Mouse (Mus musculus): ENCODE measurements at regions not wholly inside any gene's neighbourhood (a gene's known extent, or its start where the extent isn't known, plus 50 kb on each side); places are given as distances from the start of the nearest gene placed in this dataset.
A peak's percentile ranks its signal among the peaks of the same experiment; 100 is the strongest.
"Not testable (repeated sequence)": the region's sequence is repeated elsewhere in the genome, so short reads cannot be mapped to it uniquely, and the experiment has no call there.

DNA sequence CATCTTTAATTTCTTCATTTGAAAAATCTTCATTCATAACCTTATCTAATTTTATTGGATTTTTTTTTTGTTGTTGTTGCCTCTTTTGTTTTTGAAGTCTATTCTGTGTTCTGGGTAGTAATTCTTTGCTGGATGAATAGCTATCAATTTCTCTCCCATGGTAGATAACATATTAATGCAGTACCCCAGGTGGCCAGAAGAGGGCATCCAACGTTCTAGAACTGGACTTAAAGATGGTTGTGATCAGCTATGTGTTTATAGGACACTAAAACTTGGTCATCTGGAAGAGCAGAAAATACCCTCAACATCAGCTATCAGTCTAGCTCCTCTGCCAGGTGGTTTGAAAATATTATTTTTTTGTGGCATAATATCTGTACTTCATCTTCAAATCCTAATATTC, 70.1 kb downstream of the Prl2c2 start:
- TF ChIP-seq CTCF (conservative IDR thresholded peaks at IDR 0.05; ENCODE audit: low read length): peak; percentile 83
- not testable (repeated sequence) for TF ChIP-seq POU5F1, NANOG (IDR thresholded peaks at IDR 0.05; ENCODE audit: borderline replicate concordance, low read length)

Data from E14TG2a.4 (cell line).